Mouse (Mus musculus) heart, embryonic 10.5 days (tissue): Measurements from ENCODE around the gene Aqr. TPM values are rescaled to one million over a fixed set of nuclear protein-coding genes. Genes with fewer than 3 reads are reported as not detected.
A peak's percentile ranks its signal among the peaks of the same experiment; 100 is the strongest.

Experiments used
- DNase-seq: peaks from one replicate; pipeline ENCODE4 v3.0.0-alpha.2; 2017; ENCODE audit warnings: low spot score
- H3K27ac ChIP-seq: fragments of 300-500 bp; sonication (generic); 2 replicates; pipeline ENCODE4 v1.5.1; 2016; ENCODE audit warnings: mild to moderate bottlenecking
- H3K27me3 ChIP-seq: fragments of 300-500 bp; sonication (generic); 2 replicates; pipeline ENCODE4 v1.6.1; 2016; ENCODE audit warnings: mild to moderate bottlenecking; ENCODE audit not compliant: poor library complexity, insufficient read depth, severe bottlenecking
- H3K36me3 ChIP-seq: fragments of 300-500 bp; sonication (generic); 2 replicates; pipeline ENCODE4 v1.6.1; 2016; ENCODE audit warnings: mild to moderate bottlenecking, moderate library complexity
- H3K4me1 ChIP-seq: fragments of 300-500 bp; sonication (generic); 2 replicates; pipeline ENCODE4 v1.6.1; 2016; ENCODE audit warnings: mild to moderate bottlenecking
- H3K4me3 ChIP-seq: fragments of 300-500 bp; sonication (generic); 2 replicates; pipeline ENCODE4 v1.5.1; 2016; ENCODE audit warnings: mild to moderate bottlenecking, moderate library complexity
- H3K9me3 ChIP-seq: fragments of 300-500 bp; sonication (generic); 2 replicates; pipeline ENCODE4 v1.6.1; 2016; ENCODE audit warnings: mild to moderate bottlenecking, moderate library complexity
- WGBS: fragments of 180-500 bp; shearing (Covaris S2); methylation state at CpG from one replicate; pipeline ENCODE4 v1.1.7; 2016; 5-methylcytosine and 5-hydroxymethylcytosine counted together
- polyA plus RNA-seq: library from polyadenylated mRNA; unstranded; fragments of >200 nt; fragmentation: Nextera tagmentation; extraction: Ambion mirVana; gene quantifications from 2 replicates; pipeline ENCODE4 v1.2.1, GENCODE M21; 2016

Gene Aqr
- polyA plus RNA-seq, 1 experiment from 2014 or later: 39.0 TPM

DNA sequence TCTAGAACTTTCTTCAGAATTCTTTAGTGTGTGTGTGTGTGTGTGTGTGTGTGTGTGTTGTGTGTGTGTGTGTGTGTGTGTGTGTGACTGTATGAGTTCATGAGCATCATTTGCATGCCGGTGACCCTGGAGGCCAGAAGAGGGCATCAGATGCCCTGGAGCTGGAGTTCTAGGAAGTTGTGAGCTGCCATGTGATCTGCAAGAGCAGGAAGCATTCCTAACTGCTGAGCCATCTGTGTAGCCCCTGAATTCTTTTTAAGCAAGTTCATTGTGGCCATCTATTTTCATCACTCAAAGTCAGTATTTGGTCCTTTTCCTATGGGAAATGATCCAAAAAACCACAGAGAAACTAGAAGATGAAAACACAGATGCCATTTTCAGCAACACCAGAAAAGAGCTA lies 92.1 kb downstream of the Aqr start:
- H3K9me3 ChIP-seq: no peaks in the 10 kb centered on the region
- 0 out of 2 replicates have a peak, but pooled peaks cover 3% of the 10 kb centered on the region for H3K4me1 ChIP-seq
- no peaks in the 10 kb centered on the region for H3K27me3 ChIP-seq
- no peak overlapping the region for H3K4me3 ChIP-seq
- DNase-seq: no peak
- peaks cover 8% of the 10 kb centered on the region for H3K36me3 ChIP-seq
- 88% methylated on average over 1 of the region's 1 CpGs for WGBS
- H3K27ac ChIP-seq: no peak overlapping the region

DNA sequence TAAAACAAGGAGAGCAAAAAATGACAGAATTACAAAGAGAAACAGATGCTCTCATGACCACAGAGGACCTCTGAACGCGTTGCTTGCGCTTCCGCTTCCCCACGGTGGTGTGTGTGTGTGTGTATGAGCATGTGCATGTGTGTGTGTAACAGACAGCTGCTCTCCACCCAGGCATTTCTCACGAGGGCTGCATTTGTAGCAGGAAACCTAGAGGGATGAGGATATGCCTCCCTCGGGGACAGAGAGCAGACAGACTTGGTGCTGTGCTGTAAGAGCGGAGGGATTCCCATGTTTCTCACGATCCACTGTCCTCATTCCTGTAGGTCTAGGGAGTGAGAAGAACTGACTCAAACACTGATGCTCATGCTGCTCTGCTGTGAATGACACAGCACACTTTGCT lies 93.2 kb downstream of the Aqr start:
- Histone ChIP-seq H3K27me3 (no peaks in the 10 kb centered on the region), H3K9me3 (no peaks in the 10 kb centered on the region), H3K36me3 (no peaks in the 10 kb centered on the region), H3K27ac (no peak overlapping the region), H3K4me1 (0 out of 2 replicates have a peak, but pooled peaks cover 3% of the 10 kb centered on the region), H3K4me3 (no peak overlapping the region)
- no peak for DNase-seq
- 83% methylated on average over 9 of the region's 9 CpGs for WGBS

DNA sequence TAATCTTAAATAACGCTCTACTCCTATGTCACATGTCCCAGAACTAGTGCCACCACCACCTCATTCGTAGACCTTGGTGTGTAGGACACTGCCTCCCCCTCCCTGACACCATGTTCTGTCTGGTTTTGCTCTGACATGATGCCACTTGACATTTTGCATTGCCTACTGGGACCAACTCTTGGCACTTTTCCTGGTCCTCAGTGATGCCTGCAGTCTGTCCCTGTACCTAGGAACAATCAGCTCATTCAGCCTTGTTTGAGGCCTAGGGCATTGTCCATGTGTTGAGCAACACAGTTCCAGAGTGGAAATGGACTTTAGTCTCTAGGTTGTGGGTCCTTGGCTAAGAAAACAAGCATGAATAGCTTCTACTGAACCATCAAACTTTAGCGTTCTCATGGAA lies 97.0 kb downstream of the Aqr start:
- no peaks in the 10 kb centered on the region for H3K36me3 ChIP-seq
- no peak overlapping the region for H3K4me3 ChIP-seq
- H3K27me3 ChIP-seq: no peaks in the 10 kb centered on the region
- whole genome bisulfite sequencing: 88% methylated on average over 3 of the region's 3 CpGs
- DNase-seq: no peak
- no peaks in the 10 kb centered on the region for H3K9me3 ChIP-seq
- H3K27ac ChIP-seq: no peak overlapping the region
- H3K4me1 ChIP-seq: peaks cover 6% of the 10 kb centered on the region

DNA sequence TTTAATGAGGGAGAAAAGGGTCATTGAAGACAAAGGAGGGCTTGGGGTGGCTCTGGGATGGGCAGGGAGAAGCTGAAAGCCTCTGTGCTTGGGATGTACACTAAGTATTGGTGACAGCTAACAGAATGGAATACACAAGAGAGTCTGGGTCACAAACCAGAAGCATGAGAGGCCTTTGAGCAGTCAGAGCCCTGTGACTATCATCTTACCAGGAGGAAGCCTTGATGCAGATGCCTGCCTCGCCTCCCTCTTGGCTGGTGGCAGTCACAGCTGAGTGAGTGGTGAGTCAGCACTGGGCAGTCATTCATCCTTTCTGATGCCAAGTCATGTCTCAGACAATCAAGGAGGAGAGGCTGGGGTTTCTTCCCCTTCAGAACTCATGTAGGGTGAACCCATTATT lies 99.6 kb downstream of the Aqr start:
- no peak overlapping the region for H3K27ac ChIP-seq
- no peak for DNase-seq
- H3K4me3 ChIP-seq: no peak overlapping the region
- peaks cover 6% of the 10 kb centered on the region for H3K4me1 ChIP-seq
- no peaks in the 10 kb centered on the region for H3K9me3 ChIP-seq
- 68% methylated on average over 1 of the region's 1 CpGs for WGBS
- no peaks in the 10 kb centered on the region for H3K36me3 ChIP-seq
- no peaks in the 10 kb centered on the region for H3K27me3 ChIP-seq

DNA sequence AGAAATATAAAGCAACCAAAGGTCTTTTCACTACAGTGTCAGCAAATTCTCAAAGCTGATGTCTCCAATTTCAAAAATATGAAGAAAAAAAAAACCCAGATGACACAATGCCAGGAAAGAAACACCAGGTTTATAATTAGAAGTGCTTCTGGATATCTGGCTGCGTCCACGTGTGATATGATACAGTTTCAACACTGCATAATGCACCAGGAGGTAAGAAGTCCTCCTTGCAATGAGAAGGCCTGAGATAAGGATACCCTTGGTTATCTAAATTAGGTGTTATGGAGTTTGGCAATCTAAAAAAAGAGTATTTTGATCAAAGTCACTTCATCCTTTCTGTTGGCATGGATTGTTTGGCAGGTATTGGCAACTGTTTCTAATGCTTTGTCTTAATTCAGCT lies 114.9 kb downstream of the Aqr start:
- no peaks in the 10 kb centered on the region for H3K9me3 ChIP-seq
- H3K27me3 ChIP-seq: no peaks in the 10 kb centered on the region
- H3K4me1 ChIP-seq: no peaks in the 10 kb centered on the region
- no peaks in the 10 kb centered on the region for H3K36me3 ChIP-seq
- no peak overlapping the region for H3K27ac ChIP-seq
- 48% methylated on average over 2 of the region's 2 CpGs for WGBS
- no peak overlapping the region for H3K4me3 ChIP-seq
- no peak for DNase-seq

DNA sequence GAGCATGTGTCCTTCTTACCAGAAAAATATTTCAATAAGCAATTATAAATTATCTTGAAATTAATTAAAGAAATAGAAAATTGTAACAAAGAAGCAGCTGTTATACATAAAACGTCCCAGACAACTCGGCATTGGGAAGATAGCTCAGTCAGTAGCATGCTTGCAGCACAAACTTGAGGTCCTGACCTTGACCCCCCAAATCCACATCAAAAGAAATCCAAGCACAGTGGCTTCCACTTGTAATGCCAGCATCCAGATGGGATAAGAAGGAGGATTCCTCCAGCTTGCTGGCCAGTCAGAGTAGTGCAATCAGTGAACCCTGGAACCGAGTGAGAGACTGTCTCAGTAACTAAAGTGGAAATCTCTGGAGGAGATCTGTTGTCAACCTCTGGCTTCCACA lies 120.6 kb downstream of the Aqr start:
- no peak overlapping the region for H3K27ac ChIP-seq
- H3K4me1 ChIP-seq: 0 out of 2 replicates have a peak, but pooled peaks cover 5% of the 10 kb centered on the region
- no peak for DNase-seq
- H3K27me3 ChIP-seq: no peaks in the 10 kb centered on the region
- no peaks in the 10 kb centered on the region for H3K9me3 ChIP-seq
- no peaks in the 10 kb centered on the region for H3K36me3 ChIP-seq
- H3K4me3 ChIP-seq: no peak overlapping the region
- 71% methylated on average over 3 of the region's 3 CpGs for WGBS

DNA sequence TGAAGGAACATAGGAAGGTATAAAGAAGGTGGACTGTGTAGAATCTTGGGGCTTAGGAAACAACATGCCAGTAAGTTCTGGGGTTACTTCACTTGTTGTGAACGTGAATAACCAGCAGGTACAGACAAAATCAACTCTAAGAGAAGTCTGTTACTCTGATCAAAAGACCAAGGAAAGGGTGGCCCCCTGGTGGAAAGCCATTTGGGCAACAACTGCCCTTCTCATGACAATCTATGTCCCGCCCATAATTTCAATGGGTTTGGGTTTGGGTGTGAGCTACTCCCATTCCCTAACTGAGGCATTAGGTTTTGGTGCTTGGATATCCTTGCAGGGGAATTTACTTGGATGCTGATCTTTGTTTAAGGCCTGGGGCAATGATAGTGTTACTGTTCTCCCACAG lies 122.8 kb downstream of the Aqr start:
- Histone ChIP-seq H3K36me3 (no peaks in the 10 kb centered on the region), H3K4me3 (no peak overlapping the region), H3K4me1 (peaks cover 8% of the 10 kb centered on the region; the same call in 1 of the 2 replicates), H3K27ac (no peak overlapping the region), H3K9me3 (no peaks in the 10 kb centered on the region), H3K27me3 (no peaks in the 10 kb centered on the region)
- 45% methylated on average over 2 of the region's 2 CpGs for WGBS
- no peak for DNase-seq

DNA sequence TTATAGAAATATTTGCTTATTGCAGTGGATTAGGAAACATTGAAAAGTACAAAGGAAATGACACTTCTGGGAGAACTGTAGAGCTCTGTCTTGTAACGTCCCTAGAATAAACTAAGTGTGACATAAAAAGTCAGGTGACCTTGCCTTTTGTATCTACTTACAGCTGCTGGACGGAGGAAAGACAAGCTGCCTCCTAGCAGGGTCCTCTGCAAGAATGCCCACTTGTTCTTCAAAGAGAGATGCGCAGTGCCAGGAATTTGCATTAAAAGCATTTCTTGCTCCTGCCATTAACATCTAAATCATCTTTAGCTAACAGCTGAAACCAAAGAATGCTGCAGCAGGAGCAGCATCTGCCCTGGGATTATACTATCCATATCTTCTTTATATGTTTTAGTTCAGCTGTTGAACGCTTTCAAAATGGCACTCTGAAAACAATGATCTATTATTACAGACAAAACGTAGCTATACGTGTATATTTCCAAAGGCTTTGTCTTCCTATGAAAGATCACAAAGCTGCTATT lies 126.7 kb downstream of the Aqr start:
- H3K27me3 ChIP-seq: no peaks in the 10 kb centered on the region
- H3K4me3 ChIP-seq: no peak overlapping the region
- no peak overlapping the region for H3K27ac ChIP-seq
- H3K4me1 ChIP-seq: peaks cover 24% of the 10 kb centered on the region
- no peaks in the 10 kb centered on the region for H3K9me3 ChIP-seq
- H3K36me3 ChIP-seq: no peaks in the 10 kb centered on the region
- WGBS: 52% methylated on average over 6 of the region's 6 CpGs
- DNase-seq: no peak

DNA sequence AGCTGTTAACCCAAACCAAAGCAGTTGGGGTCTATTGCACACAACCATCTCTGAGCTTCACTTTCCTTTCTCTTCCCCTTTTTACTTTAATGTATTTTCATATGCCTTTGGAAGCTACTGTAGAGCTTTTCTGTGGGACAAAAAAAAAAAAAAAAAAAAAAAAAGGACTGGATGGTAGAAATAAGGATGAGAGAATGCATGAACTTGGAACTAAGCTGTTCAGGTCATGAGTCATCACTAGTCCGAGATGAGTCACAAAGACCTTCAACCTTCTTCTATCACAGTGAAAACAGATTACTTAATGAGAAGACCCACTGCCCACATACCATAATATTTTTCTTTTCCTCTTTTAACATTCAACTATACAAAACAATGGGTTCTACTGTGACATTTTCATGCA lies 127.2 kb downstream of the Aqr start:
- 46% methylated on average over 1 of the region's 1 CpGs for WGBS
- no peaks in the 10 kb centered on the region for H3K27me3 ChIP-seq

DNA sequence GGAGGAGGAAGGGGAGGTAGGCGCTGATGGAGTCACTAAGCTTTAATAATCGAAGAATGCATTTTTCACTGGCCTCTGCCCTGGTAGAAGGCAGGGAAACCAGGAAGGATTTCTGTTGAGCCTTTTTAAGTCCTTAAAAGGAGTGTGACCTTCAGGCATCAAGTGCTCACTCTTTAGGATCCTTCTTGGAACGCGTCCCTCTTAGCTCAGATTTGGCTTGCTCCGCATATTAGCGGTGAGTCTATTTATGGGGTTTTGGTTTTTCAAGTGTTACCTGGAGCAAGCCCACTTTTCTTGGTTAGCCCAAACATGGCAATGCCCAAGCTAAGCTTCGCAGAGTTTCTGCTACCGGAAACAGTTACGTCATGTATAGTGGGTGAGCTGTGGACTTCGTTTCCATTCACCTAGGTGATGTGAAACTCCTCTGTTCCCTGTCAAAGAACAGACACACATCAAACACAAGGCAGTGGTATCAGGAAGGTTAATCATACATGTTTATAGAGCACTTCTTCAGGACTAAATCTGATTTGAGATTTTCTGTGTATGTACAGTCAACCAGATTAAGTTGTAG lies 128.5 kb downstream of the Aqr start:
- 48% methylated on average over 10 of the region's 10 CpGs for WGBS
- peak overlapping the region; percentile 94 for H3K27ac ChIP-seq
- no peak for DNase-seq

More for the DNA sequence above, 127.2 kb downstream of the Aqr start:
- H3K27ac ChIP-seq: no peak overlapping the region
- H3K4me1 ChIP-seq: peaks cover 24% of the 10 kb centered on the region
- H3K36me3 ChIP-seq: no peaks in the 10 kb centered on the region
- DNase-seq: no peak
- H3K4me3 ChIP-seq: no peak overlapping the region
- H3K9me3 ChIP-seq: no peaks in the 10 kb centered on the region

DNA sequence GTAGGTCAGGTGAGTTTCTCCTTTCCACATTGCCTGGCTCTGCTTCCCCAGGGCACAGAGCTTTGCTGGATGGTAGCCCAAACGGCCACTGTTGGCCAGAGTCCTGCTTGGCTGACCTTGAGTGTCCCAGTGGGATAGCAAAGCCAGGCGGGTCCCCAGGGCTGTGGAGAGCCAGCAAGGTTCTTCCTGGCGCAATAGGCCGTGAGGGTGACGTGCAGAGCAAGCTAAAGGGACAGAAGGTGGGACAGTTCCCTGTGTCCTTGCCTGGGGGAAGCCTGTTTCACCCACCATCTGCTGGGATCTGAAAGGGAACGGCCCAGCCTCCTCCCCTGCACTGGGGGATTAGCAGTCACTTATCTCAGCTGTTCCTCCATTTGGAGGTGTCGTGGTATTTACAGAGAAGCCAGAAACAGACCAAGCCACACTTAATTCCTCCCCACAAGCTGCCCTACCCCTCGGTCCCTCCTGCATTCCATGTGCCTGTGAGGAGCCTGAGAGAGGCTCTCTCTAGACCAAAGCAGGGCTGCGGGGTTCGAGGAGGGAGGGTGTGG lies 129.4 kb downstream of the Aqr start:
- no peaks in the 10 kb centered on the region for H3K27me3 ChIP-seq
- WGBS: 4% methylated on average over 10 of the region's 10 CpGs
- no peaks in the 10 kb centered on the region for H3K36me3 ChIP-seq
- H3K4me3 ChIP-seq: peak overlapping the region; percentile 42
- no peaks in the 10 kb centered on the region for H3K9me3 ChIP-seq
- peaks cover 26% of the 10 kb centered on the region for H3K4me1 ChIP-seq
- DNase-seq: peak; percentile 88
- H3K27ac ChIP-seq: peak overlapping the region; percentile 94

More for the DNA sequence above, 128.5 kb downstream of the Aqr start:
- Histone ChIP-seq H3K36me3 (no peaks in the 10 kb centered on the region), H3K4me3 (peak overlapping the region; percentile 42; the same call in 1 of the 2 replicates), H3K27me3 (no peaks in the 10 kb centered on the region), H3K4me1 (peaks cover 26% of the 10 kb centered on the region), H3K9me3 (no peaks in the 10 kb centered on the region)

DNA sequence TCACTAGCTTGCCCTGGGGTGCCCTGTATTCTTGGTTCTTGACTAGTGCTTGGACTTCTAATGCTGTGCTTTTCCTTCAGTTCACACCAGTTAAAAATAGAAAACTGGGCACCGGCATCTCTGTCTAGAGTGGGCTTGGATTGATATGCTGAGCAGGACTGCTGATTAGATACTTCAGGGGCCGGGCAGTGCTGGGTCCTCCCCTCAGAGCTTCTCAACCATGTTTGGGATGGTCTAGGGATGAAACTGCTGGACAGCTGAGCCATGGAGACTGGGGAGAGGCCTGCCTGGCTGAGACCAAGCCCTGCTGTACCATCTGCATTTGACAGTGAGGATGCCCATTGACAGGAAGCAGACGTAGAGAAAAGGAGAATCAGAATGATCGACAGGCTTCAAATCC lies 132.7 kb downstream of the Aqr start:
- DNase-seq: peak; percentile 89
- Histone ChIP-seq H3K27me3 (no peaks in the 10 kb centered on the region), H3K4me1 (peaks cover 22% of the 10 kb centered on the region), H3K9me3 (no peaks in the 10 kb centered on the region), H3K4me3 (peak overlapping the region; percentile 64), H3K27ac (peak overlapping the region; percentile 92), H3K36me3 (peaks cover 15% of the 10 kb centered on the region)
- WGBS: 36% methylated on average over 4 of the region's 4 CpGs

DNA sequence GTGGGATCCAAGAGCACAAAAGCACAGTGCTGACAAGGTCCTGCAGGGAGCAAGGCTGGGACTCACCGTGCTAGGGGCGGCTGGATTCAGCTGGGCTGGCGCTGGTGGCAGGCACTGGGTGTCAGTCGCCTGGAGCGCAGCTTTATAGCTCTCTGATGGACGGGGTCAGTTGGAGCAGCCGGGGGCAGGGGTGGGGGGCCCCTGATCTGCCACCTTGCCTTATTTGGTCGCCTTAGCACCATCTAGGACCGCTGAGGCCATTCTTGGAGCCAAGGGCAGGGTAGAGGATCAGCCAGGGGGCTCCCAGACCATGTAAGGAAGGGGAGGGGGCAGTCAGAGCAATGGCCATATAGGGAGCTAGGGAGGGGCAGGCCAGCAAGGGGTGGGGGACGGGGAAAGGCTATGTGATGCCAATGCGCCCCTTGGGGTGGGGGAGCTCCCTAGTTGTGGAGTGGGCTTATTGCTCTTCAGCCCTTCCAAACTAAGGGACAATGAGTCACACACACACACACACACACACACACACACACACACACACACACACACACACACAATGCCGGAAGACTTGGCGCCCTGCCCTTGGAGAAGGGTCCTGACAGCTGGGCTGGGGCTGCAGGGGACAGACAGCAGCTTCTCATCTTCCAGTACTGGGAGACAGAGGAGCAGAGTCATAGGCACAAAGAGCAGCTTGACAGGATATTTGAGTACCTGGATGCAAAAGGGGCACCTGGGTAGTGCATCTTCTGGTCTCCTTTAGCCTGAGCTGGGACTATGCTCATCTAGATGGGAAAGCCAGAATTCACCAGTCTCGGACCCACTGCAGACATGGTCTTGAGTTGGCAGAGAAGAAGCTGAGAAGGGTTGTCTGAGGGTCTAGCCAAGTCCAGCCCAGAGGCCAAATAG lies 133.9 kb downstream of the Aqr start, which contains the start of gene Actc1:
Gene Actc1, minus strand, starts transcription at position 853 of the 903 bp plus-strand sequence.
- Histone ChIP-seq H3K27me3 (no peaks in the 10 kb centered on the region), H3K27ac (peak within 1 kb of the TSS; percentile 92), H3K4me3 (peak within 1 kb of the TSS; percentile 64), H3K4me1 (peaks cover 16% of the 10 kb centered on the region), H3K9me3 (no peaks in the 10 kb centered on the region), H3K36me3 (peaks cover 19% of the 10 kb centered on the region)
- DNase-seq: peak; percentile 95
- whole genome bisulfite sequencing: 16% methylated on average over 14 of the region's 14 CpGs
